Mouse (Mus musculus) left cerebral cortex, postnatal 10 days (tissue): ENCODE data around the gene Scube2. TPM values are rescaled to one million over a fixed set of nuclear protein-coding genes. Genes with fewer than 3 reads are reported as not detected.
A peak's percentile ranks its signal among the peaks of the same experiment; 100 is the strongest.

Experiments used
- DNase-seq, 2 experiments: peaks; one replicate each; pipeline ENCODE4 v3.0.0; 2021 to 2022; ENCODE audit warnings: low spot score in 2 of 2, mixed read lengths in 1 of 2; ENCODE audit errors: extremely low spot score in 1 of 2
- intact Hi-C: fragments of 180-260 bp; cut with DNase I; formaldehyde crosslinking; loops from one replicate; pipeline ENCODE4 v1.15.1; 2025
- total RNA-seq, 2 experiments: library from RNA; stranded (reverse); gene quantifications; 2 replicates each; pipeline ENCODE4 v1.2.3; 2021

The Scube2 gene
- total RNA-seq, 2 experiments from 2014 or later, result 0.79 to 1.1 TPM

- DNase-seq, result no peak
- intact Hi-C loops, result no loop called here
Observed at GRCm38 (mm10) chr7:109813330-109814140, 51.9 kb downstream of the Scube2 start.

- intact Hi-C loops, result no loop called here
- no peak for DNase-seq
Observed at GRCm38 (mm10) chr7:109807616-109808485, 57.6 kb downstream of the Scube2 start.

GRCm38 (mm10) chr7:109804843-109805242 is 60.6 kb downstream of the Scube2 start:
- intact Hi-C loops, result no loop called here
- DNase-seq, result no peak

- DNase-seq, result no peak
- intact Hi-C loops, result no loop called here
Observed at GRCm38 (mm10) chr7:109804355-109804754, 61.1 kb downstream of the Scube2 start.

GRCm38 (mm10) chr7:109803516-109803915 is 62.0 kb downstream of the Scube2 start:
- intact Hi-C loops, result no loop called here

DNA sequence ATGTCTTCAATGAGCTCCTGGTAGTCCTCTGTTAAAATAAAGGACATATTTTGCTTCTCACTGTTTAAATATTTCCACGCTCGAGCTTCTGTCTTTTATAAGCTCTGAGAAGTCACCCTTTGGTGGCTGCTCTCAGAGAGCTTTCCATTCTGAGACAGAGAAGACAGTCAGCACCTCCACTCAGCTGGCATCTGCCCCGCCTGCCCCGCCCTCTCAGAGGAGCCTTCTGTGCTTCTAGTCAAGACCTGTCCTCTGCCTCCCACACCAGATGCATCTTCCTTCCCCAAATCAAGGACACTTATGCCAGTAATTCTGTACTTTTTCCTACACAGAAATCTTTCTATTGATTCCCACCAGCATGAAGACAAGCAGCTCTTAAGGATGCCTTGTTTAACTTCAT is 64.9 kb downstream of the Scube2 start:
- intact Hi-C loops, result no loop called here
- no peak for DNase-seq

More at GRCm38 (mm10) chr7:109803516-109803915, 62.0 kb downstream of the Scube2 start:
- DNase-seq, result no peak

DNA sequence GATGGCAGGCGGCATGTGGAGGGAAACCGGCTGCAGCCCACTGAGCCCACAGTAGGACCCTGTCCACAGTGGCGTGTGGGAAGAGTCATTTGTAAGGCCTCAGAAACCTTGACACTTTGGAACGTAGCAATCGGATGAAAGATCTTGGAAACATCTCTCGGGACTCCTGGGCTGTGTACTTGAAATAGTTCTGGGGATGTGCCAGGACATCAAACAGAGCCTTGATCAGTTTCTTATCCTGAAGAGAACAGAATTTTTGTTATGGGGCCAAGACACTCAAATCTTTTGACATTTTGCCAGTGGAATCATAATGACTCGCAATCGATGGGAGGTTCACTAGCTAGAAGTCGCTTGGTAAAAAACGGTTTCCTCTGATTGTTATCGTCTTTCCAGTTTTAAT is 66.3 kb downstream of the Scube2 start:
- DNase-seq, result no peak
- intact Hi-C loops, result no loop called here

GRCm38 (mm10) chr7:109795564-109795963 is 69.9 kb downstream of the Scube2 start:
- DNase-seq, result no peak
- intact Hi-C loops, result no loop called here

DNA sequence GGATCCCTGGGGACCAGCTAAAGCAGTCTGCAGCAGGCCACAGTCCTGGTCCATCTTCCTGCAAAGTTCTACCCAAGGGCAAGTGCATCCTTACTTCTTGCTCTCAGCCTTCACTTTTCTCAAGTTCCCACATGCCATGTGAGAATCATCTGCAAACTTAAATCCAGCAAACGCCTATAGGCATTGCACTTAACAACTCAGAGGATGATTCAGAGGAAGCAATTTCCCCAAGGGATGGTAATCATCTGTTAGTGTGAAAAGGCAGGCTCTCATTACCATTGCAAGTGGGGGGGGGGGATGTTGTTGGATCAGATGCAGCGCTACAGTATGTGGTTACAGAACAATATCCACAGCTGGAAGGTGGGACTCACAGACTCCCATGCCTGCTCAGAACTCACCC is 70.9 kb downstream of the Scube2 start:
- intact Hi-C loops, result loop anchor here (5.0 kb wide), 1 partner anchor 73 kb away; the partner anchor contains the start of gene Scube2
- DNase-seq, result no peak

DNA sequence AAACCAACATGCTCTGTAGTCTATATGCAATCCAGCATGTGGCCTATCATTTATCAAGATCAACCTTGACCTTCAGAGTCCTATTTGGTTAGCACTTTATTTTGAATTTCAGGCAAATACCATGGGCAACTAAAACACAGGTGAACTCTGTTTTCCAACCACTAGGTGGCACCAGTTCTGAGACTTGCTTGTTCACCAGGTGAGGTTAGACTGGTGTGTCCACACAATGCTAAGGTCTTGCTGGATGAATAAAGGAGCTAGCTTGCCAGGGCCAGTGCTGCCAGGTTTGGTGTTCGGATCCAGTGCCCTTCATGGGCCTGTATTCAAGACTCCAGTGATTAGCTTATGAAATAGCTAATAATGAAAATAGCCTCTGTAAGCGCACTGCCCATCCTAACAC is 72.7 kb downstream of the Scube2 start:
- intact Hi-C loops, result loop anchor here (5.0 kb wide), 1 partner anchor 75 kb away; the partner anchor contains the start of gene Scube2

GRCm38 (mm10) chr7:109790818-109791217 is 74.7 kb downstream of the Scube2 start:
- DNase-seq, result no peak
- intact Hi-C loops, result loop anchor here (5.0 kb wide), 1 partner anchor 76 kb away; the partner anchor contains the start of gene Scube2

More for the DNA sequence above, 72.7 kb downstream of the Scube2 start:
- peak in 1 of 2 experiments; percentile 46 for DNase-seq

- DNase-seq, result no peak
- intact Hi-C loops, result no loop called here
Observed at GRCm38 (mm10) chr7:109787860-109788259, 77.6 kb downstream of the Scube2 start.

DNA sequence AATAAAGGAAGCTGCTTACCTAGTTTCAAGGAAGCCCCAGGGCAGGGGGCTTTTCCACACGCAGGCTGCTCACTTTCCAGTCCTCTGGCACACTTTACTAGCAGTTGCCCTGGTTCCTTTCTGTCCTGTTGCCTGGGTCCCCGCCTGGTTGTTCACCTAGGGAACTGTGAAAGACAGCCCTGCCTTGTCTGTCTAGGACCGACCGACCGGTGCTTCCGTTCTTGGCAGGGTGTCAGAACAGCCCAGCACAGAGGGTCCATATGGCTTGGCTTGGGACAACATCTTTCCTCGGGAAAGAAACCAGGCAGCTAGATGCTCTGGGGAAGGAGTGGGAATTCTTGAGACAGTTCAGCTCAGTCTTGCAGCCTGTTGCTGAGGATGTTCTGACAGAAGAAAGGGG is 82.2 kb downstream of the Scube2 start:
- intact Hi-C loops, result no loop called here
- DNase-seq, result peak in 1 of 2 experiments; percentile 38

GRCm38 (mm10) chr7:109781470-109782203 is 83.8 kb downstream of the Scube2 start, which contains the start of gene Nrip3:
Gene Nrip3, minus strand, starts transcription at chr7:109782025.
- DNase-seq, result peak; percentile 75 to 90
- intact Hi-C loops, result no loop called here

- intact Hi-C loops, result no loop called here
- no peak for DNase-seq
Observed at GRCm38 (mm10) chr7:109781087-109781469, 84.4 kb downstream of the Scube2 start.

DNA sequence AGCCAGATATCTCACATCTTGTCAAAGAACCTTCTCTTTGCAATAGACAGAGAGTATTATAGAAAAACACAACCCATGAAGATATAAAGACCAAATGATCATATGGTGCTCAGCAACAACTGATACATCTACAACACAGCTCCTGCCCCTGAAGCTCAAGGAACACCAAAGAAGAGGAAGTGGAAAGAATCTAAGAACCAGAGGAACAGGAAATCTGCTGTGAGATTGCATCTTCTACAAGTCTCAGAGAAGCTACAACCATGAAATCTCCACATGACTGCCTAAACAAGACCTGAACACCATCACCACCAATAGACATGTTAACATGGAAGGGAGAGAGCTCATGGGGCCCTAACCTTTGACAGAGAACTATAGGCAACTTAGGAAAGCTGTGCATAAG is 93.2 kb downstream of the Scube2 start:
- intact Hi-C loops, result no loop called here
- no peak for DNase-seq

- intact Hi-C loops, result no loop called here
Observed at GRCm38 (mm10) chr7:109768699-109769383, 96.6 kb downstream of the Scube2 start.

GRCm38 (mm10) chr7:109767575-109768350 is 97.7 kb downstream of the Scube2 start:
- intact Hi-C loops, result no loop called here

More at GRCm38 (mm10) chr7:109768699-109769383, 96.6 kb downstream of the Scube2 start:
- DNase-seq, result no peak

More at GRCm38 (mm10) chr7:109767575-109768350, 97.7 kb downstream of the Scube2 start:
- no peak for DNase-seq
